Mouse (Mus musculus): ENCODE measurements around the gene Vps13d. TPM values are rescaled to one million over a fixed set of nuclear protein-coding genes. Genes with fewer than 3 reads are reported as not detected.

Gene Vps13d
- polyA plus RNA-seq, 1 experiment from 2014 or later = 8.8 TPM

DNA sequence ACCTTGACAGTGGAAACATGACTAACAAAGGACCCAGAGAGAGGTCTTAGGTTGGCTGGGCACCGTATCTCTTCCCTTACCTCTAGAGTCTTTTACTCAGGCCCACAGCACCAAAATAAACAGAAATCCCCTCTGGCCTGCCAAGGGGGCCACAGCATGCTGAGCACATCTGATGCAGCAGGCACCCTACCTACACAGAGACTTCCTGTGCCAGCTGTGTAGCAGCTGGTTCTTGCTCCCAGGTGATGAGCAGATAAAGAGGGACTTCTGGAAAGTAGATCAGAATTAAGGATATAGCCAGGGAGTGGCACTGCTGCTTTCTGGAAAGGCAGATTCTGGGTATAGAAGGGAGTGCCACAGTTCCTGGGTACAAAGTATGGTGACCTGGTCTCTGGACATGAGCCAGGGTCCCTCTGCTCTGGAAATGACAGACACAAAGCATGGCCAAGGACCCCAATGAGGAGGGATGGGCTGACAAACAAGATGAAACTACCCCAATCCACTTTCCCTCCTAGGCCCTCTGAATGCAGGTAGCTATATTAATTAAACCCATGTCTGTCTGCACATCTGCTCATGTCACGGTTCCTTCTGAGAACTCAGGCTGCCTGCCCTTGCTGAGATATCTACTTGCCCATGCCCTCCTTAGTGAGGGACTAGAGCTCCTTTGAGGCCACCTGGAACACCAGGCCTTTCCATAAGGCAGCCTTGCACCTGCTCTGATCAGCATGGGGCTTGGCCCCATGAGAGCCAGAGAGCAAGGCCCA, 195.8 kb downstream of the Vps13d start:
- H3K4me3 ChIP-seq (replicated peaks) = no peak overlapping the region
- no peak for ATAC-seq (ENCODE audit: insufficient number of reproducible peaks, low FRiP score, low TSS enrichment, low read depth)
- peak overlapping the region; percentile 78 for H3K27ac ChIP-seq (replicated peaks)
- 57% methylated on average over 2 of the region's 2 CpGs for WGBS
- no peaks in the 10 kb centered on the region for H3K9me3 ChIP-seq (replicated peaks)
- H3K4me2 ChIP-seq (replicated peaks) = peak overlapping the region; percentile 12; the same call in 1 of the 2 replicates
- no peak overlapping the region for H3K9ac ChIP-seq
- peaks cover 43% of the 10 kb centered on the region for H3K4me1 ChIP-seq
- H3K27me3 ChIP-seq = no peaks in the 10 kb centered on the region
- no peaks in the 10 kb centered on the region for H3K36me3 ChIP-seq

DNA sequence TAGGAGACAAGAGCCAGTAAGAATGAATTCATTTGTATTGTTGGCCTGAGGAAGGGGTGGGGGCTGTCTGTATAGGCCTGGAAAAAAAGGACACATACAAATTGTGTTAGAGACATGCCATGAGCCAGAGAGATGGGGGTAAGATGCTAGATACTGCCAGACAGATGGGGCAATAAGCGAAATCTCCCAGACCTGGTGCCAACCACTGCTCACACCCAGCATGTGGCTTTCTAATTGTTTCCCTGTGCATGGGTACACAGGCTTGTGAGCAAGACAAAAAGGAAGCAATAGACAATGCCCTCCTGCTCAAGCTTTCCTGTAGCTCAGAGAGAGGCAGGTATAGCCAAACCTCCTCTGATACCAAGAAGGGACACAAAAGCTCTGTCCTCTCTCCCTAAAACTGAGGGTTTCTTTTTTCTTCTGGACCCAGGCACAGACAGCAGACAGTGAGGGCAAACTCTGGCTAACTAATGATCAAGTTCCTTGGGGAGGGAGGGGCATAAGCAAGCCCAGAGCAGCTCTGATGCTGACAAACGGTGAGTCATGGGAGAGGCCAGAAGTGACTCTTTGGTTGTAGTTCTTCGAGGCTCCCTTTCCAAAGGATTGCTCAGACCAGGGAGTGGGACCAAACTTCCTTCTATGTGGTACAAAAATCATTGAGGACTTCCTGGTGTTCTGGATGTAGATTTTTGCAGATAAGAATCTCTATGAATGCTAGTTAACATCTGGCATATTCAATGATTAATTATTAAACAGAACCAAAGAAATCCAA, 196.7 kb downstream of the Vps13d start:
- ATAC-seq (ENCODE audit: insufficient number of reproducible peaks, low FRiP score, low TSS enrichment, low read depth) = no peak
- Histone ChIP-seq H3K4me1 (peaks cover 52% of the 10 kb centered on the region), H3K4me2 (replicated peaks) (no peak overlapping the region), H3K36me3 (no peaks in the 10 kb centered on the region), H3K9ac (no peak overlapping the region), H3K27me3 (no peaks in the 10 kb centered on the region), H3K9me3 (replicated peaks) (no peaks in the 10 kb centered on the region), H3K27ac (replicated peaks) (peak overlapping the region; percentile 40; the same call in 1 of the 2 replicates), H3K4me3 (replicated peaks) (no peak overlapping the region)
- WGBS = 34% methylated on average over 3 of the region's 3 CpGs

- no peaks in the 10 kb centered on the region for H3K36me3 ChIP-seq
- H3K4me3 ChIP-seq (replicated peaks) = no peak overlapping the region
- peaks cover 60% of the 10 kb centered on the region for H3K4me1 ChIP-seq
- WGBS = 56% methylated on average over 6 of the region's 6 CpGs
- ATAC-seq (ENCODE audit: insufficient number of reproducible peaks, low FRiP score, low TSS enrichment, low read depth) = no peak
- H3K4me2 ChIP-seq (replicated peaks) = no peak overlapping the region
- H3K27ac ChIP-seq (replicated peaks) = no peak overlapping the region
- H3K9me3 ChIP-seq (replicated peaks) = no peaks in the 10 kb centered on the region
- H3K27me3 ChIP-seq = no peaks in the 10 kb centered on the region
- no peak overlapping the region for H3K9ac ChIP-seq
Measured at GRCm38 (mm10) chr4:144996996-144997820, 197.6 kb downstream of the Vps13d start.

- 61% methylated on average over 1 of the region's 1 CpGs for WGBS
- Histone ChIP-seq H3K4me2 (replicated peaks) (no peak overlapping the region), H3K4me3 (replicated peaks) (no peak overlapping the region), H3K9me3 (replicated peaks) (no peaks in the 10 kb centered on the region), H3K36me3 (no peaks in the 10 kb centered on the region), H3K27ac (replicated peaks) (no peak overlapping the region), H3K4me1 (peaks cover 56% of the 10 kb centered on the region), H3K27me3 (no peaks in the 10 kb centered on the region), H3K9ac (no peak overlapping the region)
- no peak for ATAC-seq (ENCODE audit: insufficient number of reproducible peaks, low FRiP score, low TSS enrichment, low read depth)
Measured at GRCm38 (mm10) chr4:144995826-144996225, 199.0 kb downstream of the Vps13d start.

GRCm38 (mm10) chr4:144993047-144993917, 201.5 kb downstream of the Vps13d start:
- WGBS = 24% methylated on average over 9 of the region's 9 CpGs
- H3K4me3 ChIP-seq (replicated peaks) = no peak overlapping the region
- no peak overlapping the region for H3K9ac ChIP-seq
- H3K4me2 ChIP-seq (replicated peaks) = no peak overlapping the region
- no peaks in the 10 kb centered on the region for H3K36me3 ChIP-seq
- peaks cover 39% of the 10 kb centered on the region for H3K4me1 ChIP-seq
- no peak; the same call in 1 of the 2 replicates for ATAC-seq (ENCODE audit: insufficient number of reproducible peaks, low FRiP score, low TSS enrichment, low read depth)
- peak overlapping the region; percentile 51; the same call in 1 of the 2 replicates for H3K27ac ChIP-seq (replicated peaks)
- no peaks in the 10 kb centered on the region for H3K9me3 ChIP-seq (replicated peaks)
- no peaks in the 10 kb centered on the region for H3K27me3 ChIP-seq

GRCm38 (mm10) chr4:144992413-144992812, 202.4 kb downstream of the Vps13d start:
- Histone ChIP-seq H3K27me3 (no peaks in the 10 kb centered on the region), H3K9me3 (replicated peaks) (no peaks in the 10 kb centered on the region), H3K4me3 (replicated peaks) (no peak overlapping the region), H3K4me2 (replicated peaks) (no peak overlapping the region), H3K27ac (replicated peaks) (no peak overlapping the region), H3K4me1 (peaks cover 33% of the 10 kb centered on the region), H3K36me3 (no peaks in the 10 kb centered on the region), H3K9ac (no peak overlapping the region)
- ATAC-seq (ENCODE audit: insufficient number of reproducible peaks, low FRiP score, low TSS enrichment, low read depth) = no peak
- 39% methylated on average over 3 of the region's 3 CpGs for WGBS

- Histone ChIP-seq H3K4me3 (replicated peaks) (no peak overlapping the region), H3K9ac (no peak overlapping the region), H3K27ac (replicated peaks) (peak overlapping the region; percentile 56; the same call in 1 of the 2 replicates), H3K36me3 (no peaks in the 10 kb centered on the region), H3K4me1 (peaks cover 24% of the 10 kb centered on the region), H3K27me3 (no peaks in the 10 kb centered on the region), H3K4me2 (replicated peaks) (no peak overlapping the region), H3K9me3 (replicated peaks) (no peaks in the 10 kb centered on the region)
- WGBS = 22% methylated on average over 5 of the region's 5 CpGs
- peak; percentile 51; the same call in 1 of the 2 replicates for ATAC-seq (ENCODE audit: insufficient number of reproducible peaks, low FRiP score, low TSS enrichment, low read depth)
Measured at GRCm38 (mm10) chr4:144988443-144989206, 206.2 kb downstream of the Vps13d start.

DNA sequence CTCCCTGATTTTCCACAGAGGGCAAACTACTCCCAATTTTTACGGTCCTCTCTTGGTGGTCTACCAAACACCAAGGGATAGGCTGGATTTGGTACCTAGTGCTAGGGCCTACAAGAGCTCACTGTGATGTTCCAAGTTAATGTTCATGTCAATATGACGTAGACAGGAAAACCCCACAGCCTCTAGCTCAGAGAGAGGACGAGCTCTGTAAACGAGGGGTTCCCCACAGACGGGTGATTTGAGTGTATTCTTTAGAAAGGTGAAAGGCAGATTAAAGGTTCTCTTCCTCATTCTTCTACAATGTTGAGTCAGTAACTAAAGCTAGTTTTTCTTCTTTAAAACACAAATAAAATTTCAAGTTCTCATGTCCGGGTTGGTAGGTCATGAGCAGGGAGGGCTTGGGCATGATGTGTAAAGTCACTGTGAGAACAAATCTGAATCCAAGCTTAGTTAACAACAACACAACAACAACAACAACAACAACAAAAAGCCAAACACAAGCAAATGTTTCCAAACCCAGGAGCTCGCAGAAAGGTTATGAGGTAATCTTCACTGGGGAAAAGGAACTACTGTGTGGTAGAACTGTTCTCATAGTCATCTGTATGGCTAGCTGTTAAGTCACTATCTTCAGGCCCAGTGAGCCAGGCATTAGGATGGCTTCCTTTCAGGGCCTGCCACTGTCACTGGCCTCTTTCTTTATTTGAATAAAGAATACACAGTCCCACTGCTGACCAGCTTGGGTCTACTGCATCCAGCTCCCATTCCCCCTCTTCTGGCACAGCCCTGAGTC, 208.6 kb downstream of the Vps13d start:
- Histone ChIP-seq H3K4me1 (peaks cover 12% of the 10 kb centered on the region), H3K9me3 (replicated peaks) (no peaks in the 10 kb centered on the region), H3K27ac (replicated peaks) (no peak overlapping the region), H3K4me2 (replicated peaks) (no peak overlapping the region), H3K4me3 (replicated peaks) (no peak overlapping the region), H3K27me3 (no peaks in the 10 kb centered on the region), H3K9ac (no peak overlapping the region), H3K36me3 (no peaks in the 10 kb centered on the region; the same call in 1 of the 2 replicates)
- ATAC-seq (ENCODE audit: insufficient number of reproducible peaks, low FRiP score, low TSS enrichment, low read depth) = no peak
- WGBS = 86% methylated on average over 7 of the region's 7 CpGs

DNA sequence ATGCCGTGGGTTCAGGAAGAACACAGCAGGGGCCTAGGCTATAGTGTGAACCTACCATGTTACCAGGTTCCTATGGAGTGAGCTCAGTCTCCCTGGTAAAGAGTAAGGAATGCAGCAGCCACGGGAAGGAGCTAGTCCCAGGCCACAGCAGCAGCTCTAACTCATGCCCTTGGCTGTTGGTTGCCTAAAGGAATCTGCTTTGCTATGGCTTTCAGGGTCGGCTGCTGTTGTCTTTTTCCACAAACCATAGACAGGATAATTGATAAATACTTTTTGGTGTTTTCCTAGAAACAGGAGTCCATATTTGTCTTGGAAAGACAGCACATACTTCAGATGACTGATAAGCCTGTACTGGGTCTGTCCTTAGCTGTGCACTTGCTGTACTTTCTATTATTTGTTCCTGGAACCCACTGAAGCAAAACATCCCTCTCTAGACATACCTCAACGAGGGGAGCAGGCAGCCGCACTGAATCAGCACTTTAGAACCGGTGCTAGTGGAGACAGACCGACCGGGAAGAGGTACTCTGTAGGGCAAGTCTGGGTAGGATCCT, 210.9 kb downstream of the Vps13d start:
- H3K27ac ChIP-seq (replicated peaks) = no peak overlapping the region
- ATAC-seq (ENCODE audit: insufficient number of reproducible peaks, low FRiP score, low TSS enrichment, low read depth) = no peak
- no peaks in the 10 kb centered on the region for H3K27me3 ChIP-seq
- no peak overlapping the region for H3K9ac ChIP-seq
- H3K4me2 ChIP-seq (replicated peaks) = no peak overlapping the region
- no peaks in the 10 kb centered on the region for H3K9me3 ChIP-seq (replicated peaks)
- H3K36me3 ChIP-seq = no peaks in the 10 kb centered on the region; the same call in 1 of the 2 replicates
- 52% methylated on average over 8 of the region's 8 CpGs for WGBS
- H3K4me3 ChIP-seq (replicated peaks) = no peak overlapping the region
- peaks cover 17% of the 10 kb centered on the region for H3K4me1 ChIP-seq
